Mouse (Mus musculus) lung, adult 2 months (tissue): ENCODE results near the gene Sart3. TPM values are rescaled to one million over a fixed set of nuclear protein-coding genes. Genes with fewer than 3 reads are reported as not detected.

Experiments used
- DNase-seq: peaks from one replicate; pipeline ENCODE4 v3.0.0; 2022
- H3K4me1 ChIP-seq: fragments of 200-500 bp; 2 replicates; pipeline ENCODE4 v1.6.1; 2011; ENCODE audit warnings: low read length; ENCODE audit not compliant: control insufficient read depth, insufficient read depth
- H3K4me3 ChIP-seq: fragments of 200-500 bp; replicated peaks from 2 replicates; pipeline ENCODE3; 2011; ENCODE audit warnings: low read depth, mild to moderate bottlenecking, control low read depth, low read length; ENCODE audit errors: extremely low read depth
- CTCF ChIP-seq: fragments of 200-500 bp; IDR thresholded peaks from 2 replicates; pipeline ENCODE4 v1.5.1; 2011; ENCODE audit warnings: mild to moderate bottlenecking, low read length, control low read depth; ENCODE audit not compliant: insufficient read depth
- POLR2A ChIP-seq: fragments of 200-500 bp; IDR thresholded peaks from 2 replicates; pipeline ENCODE4 v1.6.1; 2011; ENCODE audit warnings: low read depth, mild to moderate bottlenecking, control low read depth, low read length, borderline replicate concordance; ENCODE audit errors: extremely low read depth
- WGBS: fragments of 180-500 bp; shearing (Covaris S2); methylation state at CpG from one replicate; pipeline ENCODE4 v1.1.7; 2018; 5-methylcytosine and 5-hydroxymethylcytosine counted together
- polyA plus RNA-seq: library from polyadenylated mRNA; depleted of rRNA; stranded (reverse); fragments of >200 nt; gene quantifications from 2 replicates; pipeline ENCODE4 v1.2.3, GENCODE M21; 2012

Gene Sart3
- polyA plus RNA-seq, 1 experiment = 24.2 TPM

GRCm38 (mm10) chr5:113728691-113729090, 43.6 kb downstream of the Sart3 start:
- H3K4me1 ChIP-seq = no peaks in the 10 kb centered on the region
- no peak for DNase-seq
- 83% methylated on average over 7 of the region's 7 CpGs for WGBS
- TF ChIP-seq CTCF (no peak), POLR2A (no peak)
- no peak overlapping the region for H3K4me3 ChIP-seq

DNA sequence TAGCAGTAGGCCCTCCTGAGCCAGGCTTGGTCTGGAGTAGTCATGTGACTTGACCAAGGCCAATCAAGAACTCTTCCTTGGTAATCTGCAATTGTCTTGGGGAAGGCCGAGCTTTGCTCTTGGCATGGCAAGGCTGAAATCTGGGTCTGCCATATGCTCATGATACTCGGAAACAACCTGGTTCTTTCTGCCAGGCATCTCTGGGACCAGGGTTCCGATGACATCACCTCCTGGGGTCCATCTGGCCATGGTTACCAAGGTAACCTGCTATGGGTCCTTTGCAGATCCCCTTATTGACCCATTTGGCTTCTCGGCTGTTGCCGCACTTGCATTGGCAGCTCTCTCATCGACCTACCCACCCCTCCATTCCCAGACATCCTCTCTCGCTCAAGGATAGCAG, 44.3 kb downstream of the Sart3 start:
- no peak for DNase-seq
- Histone ChIP-seq H3K4me3 (no peak overlapping the region), H3K4me1 (no peaks in the 10 kb centered on the region)
- 84% methylated on average over 7 of the region's 7 CpGs for WGBS
- TF ChIP-seq POLR2A (no peak), CTCF (no peak)

DNA sequence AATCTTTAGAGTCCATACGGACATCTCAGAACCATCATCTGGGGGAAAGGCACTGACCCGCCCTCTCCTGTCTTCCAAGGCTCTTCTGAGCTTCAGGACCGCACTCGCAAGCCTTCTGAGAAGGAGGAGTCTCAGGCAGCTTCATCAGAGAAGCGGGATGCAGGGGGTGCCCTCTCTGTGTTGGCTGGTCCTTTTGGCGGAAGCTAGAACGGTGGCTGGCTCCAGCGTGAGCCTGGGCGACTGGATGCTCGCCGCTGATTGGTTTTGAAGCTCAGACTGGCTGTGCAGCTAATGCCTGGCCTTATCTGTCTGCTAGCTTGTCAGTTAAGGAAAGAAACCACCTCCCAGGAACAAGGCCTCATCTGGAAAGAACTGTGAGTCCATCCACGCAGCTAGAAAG, 45.1 kb downstream of the Sart3 start:
- Histone ChIP-seq H3K4me3 (no peak overlapping the region), H3K4me1 (no peaks in the 10 kb centered on the region)
- TF ChIP-seq POLR2A = no peak
- no peak for TF ChIP-seq CTCF
- WGBS = 63% methylated on average over 12 of the region's 12 CpGs
- DNase-seq = no peak

DNA sequence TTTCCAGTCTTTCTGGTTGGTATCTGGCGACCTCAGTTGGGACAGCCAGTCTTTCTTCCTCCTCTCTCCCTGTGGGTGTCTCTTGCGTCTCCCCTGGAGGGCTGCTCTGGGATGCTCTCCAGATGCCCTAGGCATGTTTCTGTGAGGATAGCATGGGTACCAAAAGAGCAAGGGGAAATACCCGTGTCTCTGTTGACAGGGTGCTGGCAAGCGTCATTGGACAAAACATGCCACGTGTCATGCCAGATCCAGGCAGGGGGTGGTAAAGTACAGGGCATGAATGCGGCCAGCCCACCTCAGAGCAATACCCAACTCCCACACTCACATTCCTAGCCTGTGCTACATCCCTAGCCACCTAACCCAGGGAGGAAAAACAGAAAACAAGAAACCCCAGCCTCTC, 45.7 kb downstream of the Sart3 start:
- 71% methylated on average over 6 of the region's 6 CpGs for WGBS
- no peaks in the 10 kb centered on the region for H3K4me1 ChIP-seq

DNA sequence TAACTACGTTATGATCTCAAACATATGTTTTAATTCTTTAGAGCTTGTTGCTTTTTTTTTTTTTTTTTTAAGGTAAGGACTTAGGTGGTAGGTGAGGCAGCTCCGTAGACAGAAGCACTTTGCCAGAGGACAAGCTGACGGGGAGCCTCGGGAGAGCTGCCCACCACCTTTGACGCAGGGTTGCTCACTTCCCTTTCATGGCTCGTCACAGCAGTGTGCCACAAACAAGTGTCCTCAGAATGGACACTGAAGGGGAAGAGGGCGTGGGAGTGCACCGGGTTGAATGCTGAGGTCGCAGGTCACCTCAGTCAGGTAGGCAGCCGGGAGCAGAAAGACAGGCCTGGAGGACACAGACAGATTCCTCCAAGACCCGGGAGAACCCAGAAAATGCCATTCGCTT, 46.9 kb downstream of the Sart3 start:
- 65% methylated on average over 12 of the region's 12 CpGs for whole genome bisulfite sequencing
- no peak overlapping the region for H3K4me3 ChIP-seq

More for the DNA sequence above, 45.7 kb downstream of the Sart3 start:
- no peak for DNase-seq
- no peak for TF ChIP-seq CTCF
- H3K4me3 ChIP-seq = no peak overlapping the region

DNA sequence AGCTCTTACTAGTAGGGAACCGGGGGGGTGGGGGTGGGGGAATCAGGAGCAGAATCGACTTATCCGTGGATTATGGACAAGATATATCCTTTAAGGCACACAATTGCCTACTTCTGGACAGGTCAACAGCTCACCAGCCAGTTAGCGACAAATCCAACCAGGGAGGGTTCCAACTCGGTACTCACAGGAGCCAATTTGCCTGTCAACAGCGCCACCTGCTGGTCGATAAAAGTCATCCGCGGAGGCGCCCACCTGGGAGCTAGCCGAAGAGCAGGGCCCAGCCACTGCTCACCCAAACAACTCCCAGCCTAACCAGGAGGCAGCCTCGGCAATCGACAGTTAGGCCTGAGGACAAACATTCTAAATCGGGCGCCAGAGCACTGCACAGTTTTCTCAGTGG, 47.9 kb downstream of the Sart3 start, which contains the start of gene 1700069L16Rik:
TSS of gene 1700069L16Rik (minus strand) at position 327 of the 400 bp plus-strand sequence.
- peak; percentile 76 for DNase-seq
- 4% methylated on average over 15 of the region's 15 CpGs for WGBS
- Histone ChIP-seq H3K4me1 (no peaks in the 10 kb centered on the region), H3K4me3 (no peak within 1 kb of the TSS)
- TF ChIP-seq POLR2A (no peak), CTCF (peak; percentile 84)

More for the DNA sequence above, 46.9 kb downstream of the Sart3 start:
- DNase-seq = no peak
- no peaks in the 10 kb centered on the region for H3K4me1 ChIP-seq
- TF ChIP-seq CTCF = no peak
- no peak for TF ChIP-seq POLR2A

DNA sequence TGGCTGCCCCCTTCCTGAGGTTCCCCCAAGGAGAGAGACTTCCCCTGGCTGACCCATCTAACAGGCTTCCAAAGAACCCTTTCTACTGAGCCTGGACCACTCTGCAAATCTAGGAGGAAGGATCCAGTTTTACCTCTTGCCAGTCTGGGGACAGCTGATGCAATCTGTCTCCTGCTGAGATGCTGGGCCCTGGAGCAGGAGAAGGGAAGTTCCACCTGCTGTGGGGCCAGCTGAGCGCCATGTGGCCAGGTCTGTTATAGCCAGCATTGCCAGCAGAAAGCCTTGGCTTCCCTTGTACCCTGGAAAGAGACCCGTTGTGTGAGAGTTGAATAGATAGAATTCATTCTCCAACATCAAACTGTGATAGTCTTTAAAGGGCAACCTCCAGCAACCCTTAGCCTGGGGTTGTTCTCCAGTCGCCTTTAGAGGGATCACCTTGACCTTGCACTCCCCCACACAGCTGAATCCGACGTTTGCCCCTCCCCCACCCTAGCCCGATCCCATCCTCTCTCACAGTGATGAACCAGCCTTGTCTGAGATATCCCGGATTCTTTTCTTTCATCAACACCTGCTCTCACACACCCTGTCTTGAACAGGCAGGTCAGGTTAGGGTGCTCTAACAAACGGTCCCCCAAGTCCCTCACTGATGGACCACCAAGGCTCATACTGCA, 48.6 kb downstream of the Sart3 start:
- no peak for DNase-seq
- TF ChIP-seq POLR2A (no peak), CTCF (no peak)
- WGBS = 36% methylated on average over 8 of the region's 8 CpGs
- no peaks in the 10 kb centered on the region for H3K4me1 ChIP-seq
- H3K4me3 ChIP-seq = no peak overlapping the region

DNA sequence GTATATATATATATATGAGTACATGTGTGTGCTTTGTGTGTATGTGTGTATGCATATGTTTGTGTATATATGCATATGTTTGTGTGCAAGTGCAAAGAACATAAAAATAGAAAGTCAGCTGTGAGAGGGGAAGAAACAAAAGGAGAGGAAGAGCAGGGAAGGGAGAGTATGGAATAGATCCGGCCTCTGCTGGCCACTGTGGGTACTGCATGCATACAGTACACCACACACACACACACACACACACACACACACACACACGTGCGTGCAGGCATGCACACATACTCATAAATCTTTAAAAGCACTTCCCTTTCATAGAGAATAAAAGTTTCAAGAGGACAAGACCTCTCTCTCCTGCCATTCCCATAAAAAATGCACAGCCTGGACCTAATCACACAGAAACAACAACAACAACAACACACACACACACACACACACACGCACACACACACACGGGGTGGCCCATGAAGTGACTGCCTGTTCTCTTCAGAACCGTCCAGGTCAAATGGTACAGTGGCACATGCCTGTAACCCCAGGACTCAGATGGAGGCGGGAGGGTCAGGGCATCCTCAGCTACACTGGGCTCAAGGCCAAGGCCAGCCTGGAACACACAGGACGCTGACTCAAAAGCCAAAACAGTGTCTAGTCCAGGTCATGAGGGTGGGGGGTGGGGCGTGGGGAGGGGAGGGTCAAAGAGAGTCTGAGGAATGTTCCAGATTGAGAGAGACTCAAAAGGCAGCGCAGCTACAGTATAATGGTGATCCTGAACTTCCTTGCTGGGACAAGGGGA, 49.9 kb downstream of the Sart3 start:
- 77% methylated on average over 10 of the region's 10 CpGs for WGBS

DNA sequence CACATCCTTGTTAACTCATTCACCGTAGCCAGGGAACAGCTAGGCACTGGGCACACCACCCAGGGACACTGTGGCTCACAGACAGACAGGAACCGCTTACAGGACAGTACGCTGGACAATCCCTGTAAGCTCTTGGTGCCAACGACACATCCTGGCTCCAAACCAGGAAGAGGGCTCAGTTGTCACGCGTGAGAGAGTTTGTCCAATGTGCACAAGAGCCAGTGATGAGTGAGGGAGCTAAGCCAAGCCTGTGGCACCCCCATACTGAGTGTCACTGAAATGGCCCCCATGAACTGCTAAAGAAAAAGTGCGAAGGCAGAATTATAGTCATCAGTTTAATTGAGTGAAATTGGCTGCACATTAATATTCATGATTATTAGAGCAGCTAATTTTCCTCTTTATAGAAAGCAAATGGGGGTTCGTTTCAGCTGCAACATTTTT, 53.1 kb downstream of the Sart3 start:
- 71% methylated on average over 8 of the region's 8 CpGs for WGBS
- no peak overlapping the region for H3K4me3 ChIP-seq
- no peak for TF ChIP-seq POLR2A
- no peak for TF ChIP-seq CTCF
- DNase-seq = no peak
- H3K4me1 ChIP-seq = no peaks in the 10 kb centered on the region

More for the DNA sequence above, 49.9 kb downstream of the Sart3 start:
- no peak for TF ChIP-seq POLR2A
- TF ChIP-seq CTCF = no peak
- Histone ChIP-seq H3K4me1 (no peaks in the 10 kb centered on the region), H3K4me3 (no peak overlapping the region)
- DNase-seq = no peak

DNA sequence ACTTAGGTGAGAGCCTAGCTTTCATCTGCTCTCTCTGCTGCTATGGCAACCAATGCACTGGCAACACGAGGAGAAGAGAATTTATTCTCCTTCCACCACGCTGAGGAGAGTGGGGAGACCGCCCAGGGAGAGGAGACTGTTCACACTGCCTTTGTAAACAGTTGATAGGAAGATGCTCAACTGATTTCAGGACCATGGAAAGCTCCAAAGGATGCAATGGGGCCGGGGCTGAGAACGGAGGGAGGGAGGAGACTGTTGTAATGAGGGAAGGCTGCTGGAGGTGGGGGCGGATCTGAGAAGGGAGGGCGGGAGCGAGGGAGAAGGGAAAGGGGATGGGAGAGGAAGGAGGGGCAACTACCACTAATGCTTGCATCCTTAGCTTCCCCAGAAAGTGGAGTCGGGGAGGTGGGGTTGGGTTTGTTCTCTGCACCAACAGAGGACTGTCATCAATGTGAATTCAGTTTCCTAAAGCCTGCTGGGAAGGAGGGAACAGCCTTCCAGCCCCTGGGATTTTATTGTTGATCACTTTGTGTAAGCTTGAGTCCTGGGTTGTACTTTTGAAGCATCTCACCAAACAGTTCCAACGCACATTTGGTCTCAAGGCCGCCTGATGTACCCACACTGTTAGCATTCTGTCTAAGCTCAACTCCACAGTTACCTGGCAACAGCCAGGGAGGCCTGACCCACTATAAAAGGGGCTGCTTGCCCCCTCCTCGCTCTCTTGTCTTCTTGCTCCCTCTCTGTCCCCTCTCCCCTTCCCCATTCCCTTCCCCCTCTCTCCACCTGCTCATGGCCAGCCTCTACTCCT, 55.5 kb downstream of the Sart3 start:
- TF ChIP-seq CTCF (no peak), POLR2A (no peak)
- H3K4me3 ChIP-seq = no peak overlapping the region
- DNase-seq = no peak
- WGBS = 8% methylated on average over 12 of the region's 12 CpGs
- H3K4me1 ChIP-seq = no peaks in the 10 kb centered on the region
